Mouse (Mus musculus) liver, embryonic 11.5 days (tissue): ENCODE data around the gene Ttn. TPM values are rescaled to one million over a fixed set of nuclear protein-coding genes. Genes with fewer than 3 reads are reported as not detected.

Experiments used
- ATAC-seq: fragments of 200-750 bp; cut with Nextera tagmentation; replicated peaks from 2 replicates; pipeline ENCODE4 v1.8.0; 2017; ENCODE audit warnings: moderate number of reproducible peaks, mild to moderate bottlenecking, moderate TSS enrichment, moderate library complexity; ENCODE audit not compliant: low FRiP score
- DNase-seq: peaks from one replicate; pipeline ENCODE4 v3.0.0-alpha.2; 2017; ENCODE audit warnings: low spot score
- H3K27ac ChIP-seq: fragments of 300-500 bp; sonication (generic); 2 replicates; pipeline ENCODE4 v1.5.1; 2014; ENCODE audit warnings: mild to moderate bottlenecking, low read depth, low read length, control low read depth
- H3K27me3 ChIP-seq: fragments of 300-500 bp; sonication (generic); replicated peaks from 2 replicates; pipeline ENCODE4 v1.6.1; 2014; ENCODE audit warnings: low read length, mixed read lengths; ENCODE audit not compliant: control insufficient read depth, insufficient read depth
- H3K36me3 ChIP-seq: fragments of 300-500 bp; sonication (generic); 2 replicates; pipeline ENCODE4 v1.6.1; 2014; ENCODE audit warnings: mild to moderate bottlenecking, low read length, moderate library complexity, mixed read lengths; ENCODE audit not compliant: control insufficient read depth, insufficient read depth
- H3K4me1 ChIP-seq: fragments of 300-500 bp; sonication (generic); replicated peaks from 2 replicates; pipeline ENCODE4 v1.6.1; 2014; ENCODE audit warnings: low read length, mixed read lengths; ENCODE audit not compliant: control insufficient read depth, insufficient read depth
- H3K4me2 ChIP-seq: fragments of 300-500 bp; sonication (generic); 2 replicates; pipeline ENCODE4 v1.6.1; 2014; ENCODE audit warnings: mild to moderate bottlenecking, control low read depth, moderate library complexity
- H3K4me3 ChIP-seq: fragments of 300-500 bp; sonication (generic); 2 replicates; pipeline ENCODE4 v1.5.1; 2014; ENCODE audit warnings: low read depth, low read length, control low read depth
- H3K9ac ChIP-seq: fragments of 300-500 bp; sonication (generic); 2 replicates; pipeline ENCODE4 v1.6.1; 2014; ENCODE audit warnings: low read depth, low read length, control low read depth
- H3K9me3 ChIP-seq: fragments of 300-500 bp; sonication (generic); 2 replicates; pipeline ENCODE4 v1.6.1; 2016; ENCODE audit warnings: low read length, inconsistent platforms, mixed read lengths; ENCODE audit not compliant: control insufficient read depth
- WGBS: fragments of 180-500 bp; shearing (Covaris S2); extraction: QIAGEN DNeasy Blood & Tissue Kit; methylation state at CpG from one replicate; pipeline ENCODE4 v1.1.7; 2014; 5-methylcytosine and 5-hydroxymethylcytosine counted together
- polyA plus RNA-seq: library from polyadenylated mRNA; unstranded; fragments of >200 nt; fragmentation: Nextera tagmentation; extraction: Ambion mirVana; gene quantifications from 2 replicates; pipeline ENCODE4 v1.2.1, GENCODE M21; 2014

Gene Ttn
- polyA plus RNA-seq, 1 experiment from 2014 or later, result 4.5 TPM

GRCm38 (mm10) chr2:76667200-76667599, 315.1 kb downstream of the Ttn start:
- WGBS, result 86% methylated on average over 5 of the region's 5 CpGs
- H3K9ac ChIP-seq, result no peak overlapping the region
- no peak for ATAC-seq
- no peak overlapping the region for H3K27ac ChIP-seq
- no peaks in the 10 kb centered on the region; the same call in 1 of the 2 replicates for H3K4me1 ChIP-seq
- DNase-seq, result no peak
- H3K27me3 ChIP-seq, result no peaks in the 10 kb centered on the region
- H3K4me2 ChIP-seq, result no peak overlapping the region
- peaks cover 7% of the 10 kb centered on the region for H3K36me3 ChIP-seq
- no peak overlapping the region for H3K4me3 ChIP-seq
- H3K9me3 ChIP-seq, result no peaks in the 10 kb centered on the region

- no peak overlapping the region for H3K27ac ChIP-seq
- DNase-seq, result no peak
- no peaks in the 10 kb centered on the region for H3K27me3 ChIP-seq
- H3K36me3 ChIP-seq, result peaks cover 7% of the 10 kb centered on the region
- no peak overlapping the region for H3K9ac ChIP-seq
- WGBS, result 93% methylated on average over 7 of the region's 7 CpGs
- no peaks in the 10 kb centered on the region for H3K9me3 ChIP-seq
- no peak overlapping the region for H3K4me2 ChIP-seq
- no peak overlapping the region for H3K4me3 ChIP-seq
- no peak for ATAC-seq
- H3K4me1 ChIP-seq, result no peaks in the 10 kb centered on the region
Measured at GRCm38 (mm10) chr2:76665531-76665930, 316.8 kb downstream of the Ttn start.

- DNase-seq (no peak), ATAC-seq (no peak)
- H3K9ac ChIP-seq, result no peak overlapping the region
- H3K27me3 ChIP-seq, result no peaks in the 10 kb centered on the region
- H3K4me3 ChIP-seq, result no peak overlapping the region
- H3K4me1 ChIP-seq, result no peaks in the 10 kb centered on the region
- 77% methylated on average over 7 of the region's 8 CpGs for WGBS
- H3K4me2 ChIP-seq, result no peak overlapping the region
- no peaks in the 10 kb centered on the region for H3K36me3 ChIP-seq
- no peaks in the 10 kb centered on the region for H3K9me3 ChIP-seq
- H3K27ac ChIP-seq, result no peak overlapping the region
Measured at GRCm38 (mm10) chr2:76659419-76659818, 322.9 kb downstream of the Ttn start.

- DNase-seq (no peak), ATAC-seq (no peak)
- H3K36me3 ChIP-seq, result no peaks in the 10 kb centered on the region
- no peaks in the 10 kb centered on the region for H3K9me3 ChIP-seq
- no peak overlapping the region for H3K27ac ChIP-seq
- no peak overlapping the region for H3K4me2 ChIP-seq
- no peaks in the 10 kb centered on the region for H3K27me3 ChIP-seq
- no peak overlapping the region for H3K9ac ChIP-seq
- no peaks in the 10 kb centered on the region for H3K4me1 ChIP-seq
- WGBS, result 81% methylated on average over 13 of the region's 13 CpGs
- H3K4me3 ChIP-seq, result no peak overlapping the region
Measured at GRCm38 (mm10) chr2:76658551-76658950, 323.8 kb downstream of the Ttn start.

- H3K27ac ChIP-seq, result no peak overlapping the region
- no peaks in the 10 kb centered on the region for H3K27me3 ChIP-seq
- ATAC-seq, result no peak
- no peak overlapping the region for H3K4me3 ChIP-seq
- no peak for DNase-seq
- no peak overlapping the region for H3K4me2 ChIP-seq
- no peaks in the 10 kb centered on the region for H3K9me3 ChIP-seq
- 6% methylated on average over 1 of the region's 1 CpGs for WGBS
- H3K36me3 ChIP-seq, result no peaks in the 10 kb centered on the region
- H3K9ac ChIP-seq, result no peak overlapping the region
- H3K4me1 ChIP-seq, result no peaks in the 10 kb centered on the region
Measured at GRCm38 (mm10) chr2:76655982-76656381, 326.4 kb downstream of the Ttn start.

- no peak overlapping the region for H3K4me3 ChIP-seq
- ATAC-seq, result no peak
- H3K4me2 ChIP-seq, result no peak overlapping the region
- no peaks in the 10 kb centered on the region for H3K36me3 ChIP-seq
- H3K9me3 ChIP-seq, result no peaks in the 10 kb centered on the region
- 81% methylated on average over 3 of the region's 3 CpGs for WGBS
- H3K9ac ChIP-seq, result no peak overlapping the region
- H3K4me1 ChIP-seq, result no peaks in the 10 kb centered on the region
- H3K27ac ChIP-seq, result no peak overlapping the region
- DNase-seq, result no peak
- H3K27me3 ChIP-seq, result no peaks in the 10 kb centered on the region
Measured at GRCm38 (mm10) chr2:76655444-76655843, 326.9 kb downstream of the Ttn start.

GRCm38 (mm10) chr2:76654646-76655045, 327.7 kb downstream of the Ttn start:
- Histone ChIP-seq H3K27ac (no peak overlapping the region), H3K36me3 (no peaks in the 10 kb centered on the region), H3K27me3 (no peaks in the 10 kb centered on the region), H3K9ac (no peak overlapping the region), H3K9me3 (no peaks in the 10 kb centered on the region), H3K4me3 (no peak overlapping the region), H3K4me1 (no peaks in the 10 kb centered on the region), H3K4me2 (no peak overlapping the region)
- ATAC-seq (no peak), DNase-seq (no peak)
- 82% methylated on average over 5 of the region's 5 CpGs for WGBS

Other genes with a start within 250 kb of the Ttn start
- gene Ccdc141, start 188.1 kb upstream of the Ttn start, polyA plus RNA-seq, result 3.2 and 6.3 TPM in 2 replicates